Mouse (Mus musculus): Measurements from ENCODE around the gene Phf23.

- TF ChIP-seq MAX (IDR thresholded peaks at IDR 0.05): peak; percentile 89
- no peak for TF ChIP-seq CTCF (IDR thresholded peaks at IDR 0.05; ENCODE audit: control insufficient read depth, insufficient read depth, insufficient read length)
- peak; percentile 99 for TF ChIP-seq USF1 (IDR thresholded peaks at IDR 0.05; ENCODE audit: low read depth)
- TF ChIP-seq MYOD1 (IDR thresholded peaks at IDR 0.05; ENCODE audit: control insufficient read depth, insufficient read length, low read depth): no peak
- no peak for TF ChIP-seq MYOG (IDR thresholded peaks at IDR 0.05; ENCODE audit: control insufficient read depth, extremely low read depth, insufficient read length)
Measured at GRCm38 (mm10) chr11:70000396-70000898, 4.9 kb downstream of the Phf23 start, which contains the start of gene Dvl2.
